Mouse (Mus musculus) liver, adult 10 weeks (tissue): ENCODE data around the gene Pnpt1. TPM values are rescaled to one million over a fixed set of nuclear protein-coding genes. Genes with fewer than 3 reads are reported as not detected.

Source experiments
- polyA plus RNA-seq: library from polyadenylated mRNA; stranded (reverse); fragments of 350-450 nt; fragmentation: Illumina TruSeq; extraction: RNeasy Lipid Tissue Mini Kit (QIAGEN cat#74804); gene quantifications from one replicate; pipeline ENCODE4 v1.2.3, GENCODE M21; 2014; ENCODE audit warnings: low read depth, low replicate concordance

Pnpt1 gene
- 63.0 TPM for polyA plus RNA-seq

GRCm38 (mm10) chr11:29130385-29131355, at the start of gene Pnpt1:
Pnpt1 (plus strand) TSS chr11:29130744.

DNA sequence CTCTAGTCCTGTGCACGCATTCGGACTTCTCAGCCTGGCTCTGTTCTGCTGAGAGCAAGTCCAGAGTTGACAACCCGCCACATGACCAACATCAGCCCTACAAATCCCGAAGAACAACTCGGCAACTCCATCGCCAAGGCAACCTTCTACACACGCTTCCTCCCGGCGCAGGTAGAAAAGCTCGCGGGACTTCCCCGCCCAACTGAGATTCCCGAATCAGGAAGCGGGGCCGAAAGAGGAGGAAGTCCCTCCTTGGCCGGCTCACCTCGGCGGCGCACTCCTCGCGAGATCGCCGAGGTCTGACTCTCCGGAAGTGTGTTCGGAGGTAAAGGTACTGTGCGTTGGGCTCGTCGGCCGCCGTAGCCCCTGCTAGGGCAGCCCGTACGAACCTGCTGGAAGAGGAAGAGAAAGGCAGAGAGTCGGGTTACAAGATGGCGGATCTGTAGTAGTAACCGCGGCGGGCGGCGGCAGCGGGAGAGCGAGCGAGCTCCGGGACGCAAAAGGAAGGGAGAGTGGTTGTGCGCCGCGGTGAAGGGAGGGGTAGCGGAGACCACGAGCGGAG, 42.1 kb downstream of the Pnpt1 start, which contains the start of gene Ppp4r3b:
Ppp4r3b (plus strand) TSS at position 328 of the 562 bp plus-strand sequence.

Other genes starting within 250 kb of the Pnpt1 start
- 55.7 TPM for gene Ppp4r3b, start 42.1 kb downstream of the Pnpt1 start, polyA plus RNA-seq
- gene Cfap36, start 116.7 kb downstream of the Pnpt1 start, polyA plus RNA-seq, result 47.2 TPM
- gene Ccdc88a, start 242.9 kb downstream of the Pnpt1 start, polyA plus RNA-seq, result 0.90 TPM